Mouse (Mus musculus) retina, postnatal 7 days (tissue): ENCODE results near the gene Ttl.
A peak's percentile ranks its signal among the peaks of the same experiment; 100 is the strongest.

Experiments
- DNase-seq: peaks from one replicate; pipeline ENCODE4 v3.0.0-alpha.2; 2012; ENCODE audit warnings: low read depth, low spot score

The Ttl gene

DNA sequence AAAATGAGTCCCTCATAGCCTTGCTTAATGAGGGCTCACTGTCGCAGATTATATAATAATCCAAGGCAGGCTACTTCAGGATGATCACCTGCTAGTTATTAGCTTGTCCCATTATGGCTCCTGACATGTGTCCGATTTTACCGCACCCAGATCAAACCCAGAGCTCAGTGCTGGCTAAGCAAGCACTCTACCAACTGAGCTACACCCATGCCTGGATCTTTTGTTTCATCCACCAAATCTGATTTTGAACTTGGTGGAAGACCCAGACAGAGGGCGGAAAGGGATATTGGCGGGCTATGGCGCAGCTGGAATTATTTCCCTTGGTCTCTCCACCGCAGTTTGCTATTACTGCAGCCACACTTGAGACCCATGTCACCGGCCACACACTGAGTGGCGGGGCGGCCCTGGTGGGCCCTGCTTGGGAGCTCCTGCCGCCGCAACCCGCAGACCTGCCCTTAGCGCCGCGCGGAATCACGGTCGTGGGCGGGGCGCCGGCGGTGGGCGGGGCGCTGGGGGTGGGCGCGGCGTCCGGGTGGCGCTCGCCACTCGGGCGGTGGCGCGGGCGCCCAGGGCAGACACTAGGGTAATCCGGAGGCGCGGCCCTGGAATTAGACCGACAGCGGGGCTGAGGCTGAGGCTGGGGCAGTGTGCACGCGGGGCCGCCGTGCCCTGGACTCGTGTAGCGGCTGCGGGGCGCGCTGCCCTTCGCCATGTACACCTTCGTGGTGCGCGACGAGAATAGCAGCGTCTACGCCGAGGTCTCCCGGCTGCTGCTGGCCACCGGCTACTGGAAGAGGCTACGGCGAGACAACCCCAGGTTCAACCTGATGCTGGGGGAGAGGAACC lies at the start of gene Ttl:
Ttl (plus strand) TSS at position 506 of the 846 bp plus-strand sequence.
- peak; percentile 78 for DNase-seq

DNA sequence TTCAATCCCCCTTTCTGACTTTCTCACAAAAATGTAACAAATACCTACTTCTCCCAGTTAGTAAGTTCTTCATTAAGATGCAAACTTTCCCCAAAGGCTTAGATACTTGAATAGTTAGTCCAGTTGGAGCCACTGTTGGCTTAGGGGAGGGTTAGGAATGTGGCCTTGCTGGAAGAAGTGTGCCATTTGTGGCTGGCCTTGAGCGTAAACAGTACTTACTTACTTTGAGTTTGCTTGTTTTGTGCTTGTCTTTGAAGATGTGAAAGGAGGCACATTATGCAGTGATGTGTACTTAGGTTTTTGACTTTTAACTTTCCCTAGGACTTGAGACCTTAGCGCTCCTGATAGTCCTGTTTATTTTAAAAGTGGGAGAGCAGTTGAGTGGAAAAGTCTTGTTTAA lies 45.6 kb upstream of the Ttl start:
- no peak for DNase-seq

DNA sequence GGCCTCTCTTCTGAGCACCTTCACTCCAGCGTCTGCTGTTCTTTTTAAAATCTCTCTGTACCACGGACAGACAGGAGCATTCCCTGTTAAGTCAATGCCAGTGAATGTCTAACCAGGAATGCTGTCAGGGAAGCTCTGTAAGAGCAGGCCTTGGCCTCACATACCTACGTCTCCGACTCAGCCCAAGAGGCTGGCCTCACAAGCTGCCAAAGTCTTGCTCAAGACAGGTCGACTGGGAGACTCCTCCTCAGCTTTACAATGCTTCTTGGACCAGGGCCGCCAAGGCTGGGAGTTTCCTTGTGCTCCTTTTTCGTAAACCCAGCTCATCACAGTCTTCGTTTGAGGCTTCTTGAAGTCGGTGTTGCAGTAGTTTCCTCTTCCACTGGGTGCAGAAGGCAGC lies 40.9 kb upstream of the Ttl start:
- no peak for DNase-seq

DNA sequence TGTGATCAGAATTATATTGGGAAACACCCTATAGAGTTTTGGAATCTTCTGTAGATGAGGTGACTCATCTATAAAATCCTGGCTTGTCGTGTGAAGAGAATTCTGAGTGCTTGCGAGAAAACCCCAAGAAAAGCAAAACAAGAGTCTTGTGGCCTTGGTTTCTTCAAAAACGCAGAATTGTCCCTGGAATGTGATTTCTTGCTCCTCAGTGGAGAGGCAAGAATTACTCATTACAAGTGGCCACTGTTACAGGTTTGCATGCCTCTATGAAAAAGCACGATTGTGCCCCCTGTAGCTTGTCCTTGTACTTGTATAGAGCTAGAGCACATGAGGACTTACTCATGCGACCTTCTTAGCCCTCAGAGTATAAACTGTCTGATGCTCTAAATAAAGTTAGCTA lies 30.4 kb upstream of the Ttl start:
- no peak for DNase-seq

DNA sequence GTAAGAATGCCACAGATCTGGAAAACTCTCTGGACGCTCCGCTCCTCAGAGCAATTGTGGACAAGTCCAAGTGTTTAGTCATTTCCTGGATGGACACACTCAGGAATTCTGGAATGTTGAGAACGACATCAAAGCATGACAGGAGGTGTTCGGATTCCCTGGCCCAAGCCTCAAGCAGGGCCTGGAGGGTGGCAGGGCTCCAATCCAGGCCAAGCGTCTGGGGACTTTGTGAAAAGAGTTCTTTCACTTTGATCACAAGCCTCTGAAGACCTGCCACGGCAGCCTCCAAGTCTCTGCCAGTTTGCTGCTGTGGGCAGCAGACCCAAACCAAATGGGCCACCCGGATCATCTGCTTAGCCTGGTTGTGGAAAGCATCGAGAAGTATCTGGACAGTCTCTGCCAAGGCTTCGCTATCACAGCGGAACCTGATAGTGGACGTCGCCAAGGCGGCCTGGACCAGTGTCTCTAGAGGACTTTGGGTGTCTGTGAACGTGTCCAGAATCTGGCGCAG lies 27.3 kb upstream of the Ttl start:
- peak; percentile 0 for DNase-seq

DNA sequence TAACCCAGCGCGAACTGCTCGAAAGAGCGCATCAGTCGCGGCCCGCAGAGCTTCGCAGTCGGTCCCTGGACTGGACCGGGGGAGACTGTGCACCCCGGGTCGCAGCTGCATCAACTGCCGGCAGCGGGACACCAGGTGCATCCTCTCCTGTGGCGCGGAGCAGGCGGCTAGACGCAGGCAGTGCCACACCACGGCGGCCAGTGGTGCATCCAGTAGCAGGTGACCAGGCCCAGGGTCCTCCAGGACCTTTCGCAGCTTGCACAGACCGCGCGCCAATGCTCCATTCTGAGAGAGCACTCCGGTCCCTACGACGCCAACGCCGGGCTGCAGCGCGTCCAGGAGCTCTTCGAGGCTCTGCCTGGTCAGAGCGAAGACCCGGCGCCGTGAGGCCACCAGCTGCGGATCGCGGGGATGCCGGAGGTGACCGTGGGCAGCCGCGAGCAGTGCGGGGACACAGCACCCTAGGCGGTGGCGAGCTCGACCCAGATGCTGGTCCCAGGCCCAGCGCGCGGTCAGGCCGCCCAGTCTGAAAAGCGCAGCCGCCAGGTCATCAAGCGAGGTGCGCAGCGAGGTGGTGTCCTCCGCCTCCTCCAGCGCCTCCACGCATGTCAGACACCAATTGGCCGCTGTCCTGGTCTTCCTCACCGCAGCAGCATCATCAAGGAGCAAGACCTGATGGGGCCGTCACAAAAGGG lies 26.7 kb upstream of the Ttl start:
- peak; percentile 33 for DNase-seq

DNA sequence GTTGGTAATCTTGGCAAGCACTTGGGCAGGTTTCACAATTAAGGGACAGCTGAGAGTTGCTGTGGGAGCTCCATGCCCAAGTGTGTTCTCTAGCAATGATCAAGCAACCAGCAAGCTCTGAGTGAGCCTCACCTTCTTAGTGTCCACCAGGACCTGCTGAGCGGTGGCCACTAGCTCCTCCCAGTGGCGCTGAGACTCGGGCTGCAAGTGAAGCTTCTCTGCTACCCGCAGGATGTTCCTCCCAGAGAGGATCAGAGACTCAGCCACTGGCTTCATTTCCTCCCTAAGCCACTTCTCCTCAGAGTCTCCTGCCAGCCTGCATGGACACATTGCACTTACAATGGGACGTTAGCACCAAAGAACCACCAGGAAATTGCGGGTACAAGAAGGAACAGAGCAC lies 25.2 kb upstream of the Ttl start:
- peak; percentile 2 for DNase-seq

DNA sequence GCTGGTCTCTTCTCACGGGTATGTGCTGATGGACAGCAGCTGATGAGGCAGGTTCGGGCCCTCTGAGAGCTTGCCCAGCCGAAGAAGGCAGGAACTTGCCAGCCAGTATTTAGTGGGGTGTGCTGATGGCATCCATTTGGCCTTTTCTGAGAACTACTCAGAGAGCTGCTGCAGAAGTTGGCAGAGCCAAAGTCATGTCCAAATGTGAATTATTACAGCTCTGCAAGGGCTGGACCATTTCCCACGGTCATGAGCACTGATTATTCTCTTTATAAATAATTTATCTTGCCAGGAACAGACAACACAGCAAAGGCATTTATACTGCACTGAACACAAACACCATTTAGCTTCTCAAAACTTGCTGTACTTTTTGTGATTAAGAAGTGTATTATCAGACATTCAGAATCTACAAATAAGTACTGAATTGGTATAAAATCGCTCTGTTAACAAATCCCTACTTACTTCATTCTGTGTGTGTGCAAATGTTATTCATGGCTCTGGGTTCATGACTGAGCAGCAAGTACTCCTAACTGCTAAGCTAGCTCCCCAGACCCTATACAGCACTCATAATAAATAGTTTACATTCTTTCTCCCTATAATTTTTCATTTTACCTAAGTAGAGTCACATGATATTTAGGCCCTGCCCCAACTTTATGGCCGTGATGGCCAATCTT lies 19.4 kb upstream of the Ttl start:
- no peak for DNase-seq

DNA sequence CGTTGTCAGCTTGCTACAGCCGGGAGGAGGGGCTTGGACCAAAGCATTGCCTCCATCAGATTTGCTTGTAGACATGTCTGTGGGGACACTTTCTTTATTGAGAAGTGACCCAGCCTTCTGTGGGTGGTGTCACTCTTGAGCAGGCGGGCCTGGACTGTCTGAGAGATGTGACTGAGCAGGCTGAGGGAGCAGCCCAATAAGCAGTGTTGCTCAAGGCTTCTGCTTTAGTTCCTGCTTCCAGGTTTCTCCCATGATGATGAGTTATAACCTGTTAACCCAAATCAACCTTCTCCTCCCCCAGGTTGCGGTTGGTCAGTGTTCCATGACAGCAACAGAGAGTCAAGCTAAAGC lies 18.9 kb upstream of the Ttl start:
- DNase-seq, result no peak

DNA sequence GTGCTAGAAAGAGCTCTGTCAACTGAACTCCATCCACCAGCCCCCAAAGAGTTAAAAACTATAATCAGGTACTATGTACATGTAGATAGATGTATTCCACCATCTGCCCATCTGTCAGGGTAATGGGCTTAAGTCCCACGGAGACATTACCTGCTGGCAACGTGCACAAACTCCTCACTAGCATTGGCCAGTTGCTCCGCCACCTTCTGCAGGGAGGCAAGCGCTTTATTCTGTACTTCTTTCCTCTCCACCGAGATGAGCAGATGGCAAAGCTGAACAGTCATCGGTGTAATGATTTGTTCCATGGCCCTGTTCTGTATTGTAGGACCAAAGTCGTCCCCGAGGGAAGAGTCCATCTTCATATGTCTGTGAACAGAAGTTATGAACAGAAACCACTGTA lies 17.9 kb upstream of the Ttl start, which contains the start of gene Vinac1:
Vinac1 (minus strand) TSS at position 362 of the 400 bp plus-strand sequence.
- no peak for DNase-seq

DNA sequence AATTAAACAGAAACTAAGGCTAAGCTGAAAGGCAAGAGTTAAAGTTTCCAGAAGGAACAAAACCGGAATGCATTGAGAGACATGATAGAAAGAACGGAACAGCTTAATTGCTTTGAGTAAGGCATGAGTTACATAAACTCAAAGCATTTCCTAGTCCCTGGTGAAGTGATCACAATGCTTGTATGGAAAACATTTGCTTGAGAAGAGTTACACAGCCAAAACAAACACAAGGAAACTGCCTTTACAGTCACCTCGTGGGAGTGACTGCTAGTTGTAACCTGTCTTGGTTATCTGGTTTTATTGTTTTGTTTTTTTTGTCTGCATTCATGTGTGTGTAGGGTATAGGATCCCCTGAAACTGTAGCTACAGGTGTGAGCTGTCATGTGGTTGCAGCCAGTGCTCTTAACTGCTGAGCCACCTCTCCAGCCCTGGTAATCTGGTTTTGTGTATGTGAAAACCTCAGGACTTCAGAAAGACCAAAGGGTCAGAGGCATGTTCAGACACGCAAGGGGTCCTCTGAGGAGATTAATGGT lies 13.2 kb upstream of the Ttl start:
- no peak for DNase-seq

DNA sequence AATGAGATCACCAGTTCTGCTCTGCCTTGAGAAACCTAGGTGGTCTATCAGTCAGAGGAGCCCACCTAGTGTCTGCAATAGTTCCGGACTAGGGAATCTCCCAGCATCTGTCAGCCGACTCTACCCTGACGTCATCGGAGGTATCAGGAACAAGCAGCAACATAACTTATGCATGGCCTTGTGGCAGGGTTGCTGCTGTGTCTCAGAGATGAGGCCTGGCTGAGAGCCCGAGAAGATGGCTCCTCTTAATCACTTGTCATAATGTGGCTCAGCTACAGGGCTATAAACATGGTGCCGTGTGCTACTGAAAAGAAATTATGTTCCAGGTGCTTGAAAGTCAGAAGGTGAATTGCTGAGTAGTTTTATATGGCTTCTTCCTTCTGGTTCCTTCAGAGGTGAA lies 10.0 kb upstream of the Ttl start:
- DNase-seq, result no peak

DNA sequence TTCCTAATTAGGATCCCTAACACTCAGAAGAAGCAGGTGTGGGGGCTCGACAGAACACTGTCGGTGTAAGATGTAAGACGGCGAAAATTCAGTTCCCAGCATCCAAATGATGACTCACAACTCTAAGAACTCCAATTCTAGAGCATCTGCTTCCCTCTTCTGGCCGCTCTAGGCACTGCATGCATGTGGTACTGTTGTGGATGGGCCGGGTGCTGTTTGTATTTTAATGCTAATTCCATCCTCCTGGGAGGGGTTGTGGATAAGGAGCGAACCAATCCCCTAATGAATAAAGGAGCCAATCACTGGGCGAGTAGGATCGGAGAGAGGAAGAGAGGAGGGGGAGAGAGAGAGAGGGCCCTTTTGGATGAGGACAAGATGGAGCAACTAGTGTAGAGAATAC lies 9.1 kb upstream of the Ttl start:
- DNase-seq, result no peak

DNA sequence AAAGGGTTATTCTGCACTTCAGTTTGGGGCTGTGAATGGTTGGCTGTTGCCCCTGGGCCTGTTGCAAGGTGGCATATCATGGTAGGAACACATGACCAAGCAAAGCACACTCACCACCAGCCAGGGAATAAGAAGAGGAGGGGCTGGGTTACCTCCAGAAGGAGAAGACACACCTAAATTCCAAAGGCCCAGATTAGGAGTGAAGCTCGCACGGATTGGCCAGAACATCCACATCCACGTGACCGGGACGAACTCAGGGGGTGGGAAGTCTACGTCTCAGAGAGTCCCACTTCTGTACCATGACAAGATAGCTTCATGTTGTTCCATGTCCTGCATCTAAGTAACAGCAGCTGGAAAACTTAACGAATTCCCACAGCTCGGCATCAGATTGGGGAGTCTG lies 8.5 kb upstream of the Ttl start:
- no peak for DNase-seq

DNA sequence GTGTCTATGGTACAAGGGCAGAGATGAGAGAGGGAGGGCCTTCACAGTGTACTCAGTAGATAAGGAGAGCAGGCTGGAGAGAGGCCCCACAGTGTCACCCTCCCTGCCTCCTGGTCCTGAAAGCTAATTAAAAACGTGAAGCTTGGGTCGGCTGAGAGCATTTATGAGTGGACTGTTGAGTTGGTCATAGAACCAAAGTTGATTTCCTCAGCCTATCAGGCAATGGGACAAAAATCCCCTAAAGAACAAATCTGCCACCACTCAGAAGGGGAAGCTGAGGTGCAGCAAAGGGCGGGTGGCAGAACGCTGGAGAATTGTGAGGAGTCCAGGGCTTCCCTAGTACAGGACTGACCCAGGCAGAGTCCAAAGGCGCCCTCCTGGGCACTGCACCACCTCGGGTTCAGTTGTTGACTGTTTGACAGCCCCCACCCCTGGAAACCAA lies 7.8 kb upstream of the Ttl start:
- no peak for DNase-seq

DNA sequence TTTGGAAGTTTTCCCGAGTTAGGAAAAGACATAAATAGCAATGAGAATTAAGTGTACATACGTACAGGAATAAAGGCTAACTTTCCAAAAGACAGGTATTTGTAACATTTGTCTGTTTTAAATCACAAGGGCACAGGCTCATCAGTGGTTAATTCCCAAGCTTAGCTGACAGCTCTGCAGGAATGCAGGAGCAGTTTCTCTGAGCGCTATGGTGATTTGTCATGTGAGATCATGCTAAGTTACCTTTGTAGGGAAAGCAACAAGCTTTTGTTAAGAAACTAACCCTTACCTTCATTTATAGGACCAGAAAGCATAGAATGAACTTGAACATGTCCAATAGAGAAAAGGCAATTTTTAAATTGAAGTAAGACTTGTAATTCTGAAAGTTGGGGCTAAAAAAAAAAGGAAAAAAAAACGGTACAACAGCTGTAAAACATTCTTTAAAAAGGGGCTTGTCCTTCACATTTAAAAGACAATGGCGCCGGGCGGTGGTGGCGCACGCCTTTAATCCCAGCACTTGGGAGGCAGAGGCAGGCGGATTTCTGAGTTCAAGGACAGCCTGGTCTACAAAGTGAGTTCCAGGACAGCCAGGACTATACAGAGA lies 4.2 kb upstream of the Ttl start:
- no peak for DNase-seq

DNA sequence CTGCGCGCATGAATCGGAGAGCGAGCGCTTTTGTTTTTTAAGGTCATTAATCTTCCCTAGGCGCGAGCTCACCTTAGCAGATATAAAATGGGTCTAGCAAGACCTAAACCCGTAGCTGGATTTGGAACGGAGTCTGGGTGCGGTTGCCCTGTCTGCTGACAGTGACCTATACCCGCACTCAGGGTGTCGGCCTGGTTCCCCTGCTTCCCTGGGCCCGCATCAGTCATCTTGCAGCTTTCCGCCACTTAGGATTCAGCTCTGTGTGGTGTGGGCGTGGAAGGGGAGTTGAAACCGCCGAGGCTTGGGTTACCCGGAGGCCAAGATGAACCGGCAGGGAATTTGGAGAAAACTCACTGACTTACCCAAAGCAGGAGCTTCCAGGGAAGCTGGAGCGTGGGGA lies 584 bp downstream of the Ttl start:
- DNase-seq, result no peak

DNA sequence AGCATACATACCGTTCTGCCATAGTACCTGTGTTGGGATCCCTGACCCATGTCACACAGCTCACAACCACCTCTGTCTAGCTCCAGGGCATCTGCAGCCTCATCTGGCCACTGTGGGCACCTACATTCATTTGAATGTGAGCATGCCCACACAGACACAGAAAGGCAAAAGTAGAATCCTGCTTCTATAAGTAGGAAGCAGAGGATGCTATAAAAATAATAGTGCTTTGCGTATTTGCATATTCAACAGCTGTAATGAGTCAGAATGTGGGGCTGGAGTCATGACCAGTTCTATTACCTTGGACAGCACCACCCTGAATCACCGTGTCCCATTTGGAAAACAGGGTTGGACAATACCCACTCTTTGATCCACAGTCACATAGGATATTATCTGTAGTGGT lies 4.6 kb downstream of the Ttl start:
- no peak for DNase-seq

DNA sequence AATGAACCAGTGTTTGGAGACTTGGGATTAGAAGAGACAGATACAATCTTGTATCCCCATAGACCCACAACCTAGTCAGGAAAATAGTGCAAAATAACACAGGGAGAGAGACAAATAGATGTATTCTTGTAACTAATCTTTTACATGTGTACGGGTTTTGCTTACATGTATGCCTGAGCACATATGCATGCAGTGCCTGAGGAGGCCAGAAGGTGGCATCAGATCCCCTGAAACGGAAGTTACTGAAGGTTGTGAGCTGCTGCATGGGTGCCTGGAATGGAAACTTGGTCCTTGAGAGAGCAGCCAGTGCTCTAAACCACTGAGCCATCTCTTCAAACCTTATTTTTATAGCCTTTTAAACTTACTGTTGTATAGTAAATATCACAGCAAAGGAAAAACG lies 12.6 kb downstream of the Ttl start:
- DNase-seq, result no peak

DNA sequence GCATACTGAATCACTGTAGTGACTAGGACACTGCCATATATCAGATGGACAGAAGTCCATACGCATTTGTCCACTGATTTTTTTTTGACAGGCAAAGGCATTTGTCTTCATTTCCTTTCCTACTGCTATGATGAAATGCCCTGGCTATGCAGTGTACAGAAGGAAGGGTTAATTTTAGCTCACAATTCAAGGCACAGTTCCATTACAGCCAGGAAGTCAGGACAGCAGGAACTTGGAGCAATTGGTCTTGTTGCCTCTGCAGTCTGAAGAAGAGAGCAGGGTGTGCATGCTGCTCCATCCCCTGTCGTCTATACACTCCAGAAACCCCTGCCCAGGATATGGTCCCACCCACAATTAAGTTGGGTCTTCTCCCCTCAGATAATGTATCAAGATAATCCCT lies 13.5 kb downstream of the Ttl start:
- no peak for DNase-seq

DNA sequence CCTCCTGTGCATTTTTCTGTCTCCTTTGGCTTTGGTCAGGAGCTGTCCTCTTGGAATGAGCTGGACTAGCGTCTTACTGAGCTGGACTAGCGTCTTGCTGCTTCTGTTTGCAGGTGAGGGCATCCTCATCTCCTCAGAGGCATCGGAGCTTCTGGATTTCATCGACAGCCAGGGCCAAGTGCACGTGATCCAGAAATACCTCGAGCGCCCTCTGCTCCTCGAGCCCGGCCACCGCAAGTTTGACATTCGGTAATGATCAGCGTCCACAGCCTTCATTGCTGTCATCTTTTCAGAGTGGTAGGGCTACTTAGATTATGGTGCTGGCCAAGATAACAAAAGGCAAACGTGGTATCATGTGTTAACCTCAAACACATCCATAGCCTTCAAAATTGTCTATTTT lies 15.4 kb downstream of the Ttl start:
- no peak for DNase-seq

DNA sequence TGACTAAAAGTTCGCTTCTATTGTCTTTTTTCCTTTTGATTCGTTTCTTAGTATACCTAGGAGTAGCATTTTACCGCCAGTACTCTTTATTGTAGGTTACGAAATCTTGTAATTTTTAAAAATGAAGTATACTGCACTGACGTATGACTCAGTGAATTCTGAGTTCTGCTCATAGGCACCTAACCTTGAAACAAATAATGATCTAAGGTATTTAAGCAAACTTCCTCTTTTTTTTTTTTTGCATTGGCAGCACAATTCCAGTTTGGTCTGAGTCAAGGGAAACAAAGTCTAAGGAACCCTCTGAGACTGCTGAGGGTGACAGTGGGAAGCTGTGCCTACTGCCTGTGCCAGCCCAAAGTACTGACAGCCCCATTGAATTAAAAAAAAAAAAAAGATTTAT lies 17.8 kb downstream of the Ttl start:
- no peak for DNase-seq
